Mouse (Mus musculus) brain, embryonic 14.5 days (tissue): ENCODE results near the gene Tceal9.
"Not testable (repeated sequence)": the region's sequence is repeated elsewhere in the genome, so short reads cannot be mapped to it uniquely, and the experiment has no call there.

ENCODE experiments used
- CTCF ChIP-seq: fragments of 200-500 bp; IDR thresholded peaks from 2 replicates; pipeline ENCODE4 v1.5.1; 2012; ENCODE audit warnings: inconsistent platforms, mild to moderate bottlenecking, moderate library complexity, borderline replicate concordance; ENCODE audit not compliant: insufficient read depth, insufficient read length; ENCODE audit errors: extremely low read depth
- POLR2A ChIP-seq: fragments of 200-500 bp; IDR thresholded peaks from 2 replicates; pipeline ENCODE4 v1.6.1; 2012; ENCODE audit warnings: mild to moderate bottlenecking, inconsistent platforms, borderline replicate concordance; ENCODE audit not compliant: poor library complexity, insufficient read depth, insufficient read length, severe bottlenecking; ENCODE audit errors: extremely low read depth

- TF ChIP-seq CTCF, POLR2A: not testable (repeated sequence)
Measured at GRCm38 (mm10) chrX:136270393-136271111, 25.7 kb downstream of the Tceal9 start.
